In genomic region chr6:34471434-34472110, GRCm38 (mm10) we compare ENCODE assay signal across 18 mouse cellular contexts. TPM values are rescaled to one million over a fixed set of nuclear protein-coding genes. Genes with fewer than 3 reads are reported as not detected.
A peak's percentile ranks its signal among the peaks of the same experiment; 100 is the strongest.
DNase-seq lines count a peak whose midpoint lies in the region; ATAC-seq and TF ChIP-seq lines count a peak whose summit lies in the region.
"Had no signal": no experiment of that assay in that cellular context is flagged by ENCODE, and none has a peak within 500 bp of the region (broad histone marks: within the 10 kb centered on the region; RNA-seq: fewer than 3 reads in every experiment).

No protein-coding gene starts in this region.

- ATAC-seq in heart, embryonic 11.5 days (replicated peaks; ENCODE audit: insufficient number of reproducible peaks, low FRiP score, low TSS enrichment) = peak; percentile 55; the same call in 1 of the 2 replicates
- ATAC-seq: inflammation-experienced regulatory T-cells, adult 6 months; midbrain, embryonic 15.5 days had no signal

- H3K27ac ChIP-seq in heart, embryonic 11.5 days (ENCODE audit: low read depth, low read length) = peak overlapping the region; percentile 73
- H3K27ac ChIP-seq in liver, adult 2 months (replicated peaks; ENCODE audit: insufficient read depth, low read depth, low read length) = no peak overlapping the region
- H3K27ac ChIP-seq in spleen, adult 2 months (ENCODE audit: insufficient read depth, low read length) = peak overlapping the region; percentile 46; the same call in 1 of the 2 replicates
- H3K27ac ChIP-seq: hindbrain, embryonic 10.5 days; kidney, postnatal 0 days; macrophage; midbrain, embryonic 15.5 days; neural tube, embryonic 12.5 days had no signal

- H3K79me2 ChIP-seq in liver, adult 2 months (ENCODE audit: control insufficient read depth, insufficient read depth, low read length) = peaks cover 1% of the 10 kb centered on the region; the same call in 1 of the 2 replicates

- H3K4me2 ChIP-seq in heart, embryonic 11.5 days = no peak overlapping the region
- H3K4me2 ChIP-seq: midbrain, embryonic 15.5 days; neural tube, embryonic 12.5 days had no signal

- no peaks in the 10 kb centered on the region for H3K9me3 ChIP-seq in heart, embryonic 11.5 days (replicated peaks; ENCODE audit: control insufficient read depth, low read length)
- H3K9me3 ChIP-seq: hindbrain, embryonic 10.5 days; midbrain, embryonic 15.5 days; neural tube, embryonic 12.5 days had no signal

- DNase-seq in heart, postnatal 4 days = no peak
- peak; percentile 88 for DNase-seq in c-Kit-negative CD71-positive TER-119-positive erythroid progenitor cells, embryonic 14.5 days (ENCODE audit: low read depth, low spot score)
- peak; percentile 82 for DNase-seq in liver, adult 2 months (ENCODE audit: extremely low read depth, low read depth, low spot score)
- no peak for DNase-seq in spleen, adult 2 months (ENCODE audit: low read depth in 1 of 2, low spot score in 2 of 2)
- no peak for DNase-seq in cerebellum, postnatal 10 days
- DNase-seq in kidney, adult 11 months = no peak
- DNase-seq in left cerebral cortex, adult 18-20 months (ENCODE audit: low spot score in 2 of 2) = no peak
- DNase-seq: adrenal gland, postnatal 10 days; B cell, adult 2 months had no signal

- no peak overlapping the region for H3K9ac ChIP-seq in heart, embryonic 11.5 days (ENCODE audit: low read depth, low read length)
- no peak overlapping the region for H3K9ac ChIP-seq in liver, adult 2 months (ENCODE audit: low read depth, low read length)
- H3K9ac ChIP-seq: midbrain, embryonic 15.5 days; neural tube, embryonic 12.5 days had no signal

- H3K27me3 ChIP-seq in heart, embryonic 11.5 days (ENCODE audit: control insufficient read depth, insufficient read depth, low read length) = no peaks in the 10 kb centered on the region
- H3K27me3 ChIP-seq in liver, adult 2 months (ENCODE audit: control insufficient read depth, insufficient read depth, low read length) = no peaks in the 10 kb centered on the region
- H3K27me3 ChIP-seq in spleen, adult 2 months (ENCODE audit: control insufficient read depth, insufficient read depth, low read length) = no peaks in the 10 kb centered on the region
- H3K27me3 ChIP-seq: midbrain, embryonic 15.5 days; neural tube, embryonic 12.5 days had no signal

- no peak for TF ChIP-seq POLR2A in liver, adult 2 months (IDR thresholded peaks at IDR 0.05; ENCODE audit: extremely low read depth, insufficient read depth, low read length)
- TF ChIP-seq POLR2A in spleen, adult 2 months (IDR thresholded peaks at IDR 0.05; ENCODE audit: low read depth, low read length) = no peak

- 53% methylated on average over 12 of the region's 12 CpGs for WGBS in heart, embryonic 11.5 days (ENCODE audit: insufficient replicate concordance)
- WGBS in liver, adult 2 months = 44% methylated on average over 12 of the region's 12 CpGs
- WGBS in spleen, adult 2 months = 75% methylated on average over 12 of the region's 12 CpGs

- no peak overlapping the region for H3K4me3 ChIP-seq in heart, embryonic 11.5 days (ENCODE audit: low read depth, low read length)
- H3K4me3 ChIP-seq in liver, adult 2 months (ENCODE audit: insufficient read depth, low read depth, low read length) = no peak overlapping the region
- no peak overlapping the region for H3K4me3 ChIP-seq in spleen, adult 2 months (ENCODE audit: extremely low read depth, insufficient read depth, insufficient read length)
- H3K4me3 ChIP-seq: hindbrain, embryonic 10.5 days; midbrain, embryonic 15.5 days; neural tube, embryonic 12.5 days had no signal

- H3K36me3 ChIP-seq in heart, embryonic 11.5 days (ENCODE audit: control insufficient read depth, insufficient read depth, low read length) = no peaks in the 10 kb centered on the region
- no peaks in the 10 kb centered on the region for H3K36me3 ChIP-seq in liver, adult 2 months (ENCODE audit: control insufficient read depth, insufficient read depth, low read length)
- no peaks in the 10 kb centered on the region for H3K36me3 ChIP-seq in spleen, adult 2 months (ENCODE audit: control insufficient read depth, insufficient read depth, low read length)
- H3K36me3 ChIP-seq: hindbrain, embryonic 10.5 days; midbrain, embryonic 15.5 days; neural tube, embryonic 12.5 days had no signal

- H3K4me1 ChIP-seq in heart, embryonic 11.5 days (ENCODE audit: control insufficient read depth, insufficient read depth, low read length) = peaks cover 1% of the 10 kb centered on the region; the same call in 1 of the 2 replicates
- peaks cover 10% of the 10 kb centered on the region for H3K4me1 ChIP-seq in liver, adult 2 months (ENCODE audit: control insufficient read depth, insufficient read depth, low read length)
- no peaks in the 10 kb centered on the region; the same call in 1 of the 2 replicates for H3K4me1 ChIP-seq in spleen, adult 2 months (ENCODE audit: control insufficient read depth, insufficient read depth, insufficient read length)

- no peak for TF ChIP-seq CTCF in liver, adult 2 months (IDR thresholded peaks at IDR 0.05; ENCODE audit: low read depth, low read length)
- no peak for TF ChIP-seq CTCF in spleen, adult 2 months (IDR thresholded peaks at IDR 0.05; ENCODE audit: extremely low read depth, insufficient read depth, insufficient read length, insufficient replicate concordance)

RNA-seq across cellular contexts. Expression of gene Bpgm, which starts 4.4 kb away (rescaled TPM):
- polyA plus RNA-seq in heart, embryonic 11.5 days (2014; fragmentation: Nextera tagmentation; extraction: Ambion mirVana) = 57.6 and 58.8 TPM in 2 replicates
- 10 to 100 TPM; 45.1 to 88.0 TPM for total RNA-seq in heart, postnatal 4 days (2021)
- total RNA-seq in liver, adult 2 months (2014; rRNA removed) = 7.8 and 9.1 TPM in 2 replicates
- polyA plus RNA-seq in liver, adult 2 months (2012; rRNA removed) = 7.0 and 7.1 TPM in 2 replicates
- polyA plus RNA-seq in spleen, adult 2 months (2012; rRNA removed) = 70.6 and 158 TPM in 2 replicates
- 10 to 100 TPM; 58.5 to 66.9 TPM for total RNA-seq in left cerebral cortex, adult 18-20 months (2021)

RNA-seq across cellular contexts. Expression of gene Akr1b7, which starts 59.4 kb away (rescaled TPM):
- polyA plus RNA-seq in heart, embryonic 11.5 days (2014; fragmentation: Nextera tagmentation; extraction: Ambion mirVana) = 0.44 TPM in 1 of 2 replicates, not detected in the other
- not detected for total RNA-seq in heart, postnatal 4 days (2021)
- total RNA-seq in liver, adult 2 months (2014; rRNA removed) = 6.4 and 13.9 TPM in 2 replicates
- polyA plus RNA-seq in liver, adult 2 months (2012; rRNA removed) = 0.27 and 1.1 TPM in 2 replicates
- polyA plus RNA-seq in spleen, adult 2 months (2012; rRNA removed) = 1.4 TPM in 2 replicates
- total RNA-seq in left cerebral cortex, adult 18-20 months (2021) = not detected
- total RNA-seq: granulocyte monocyte progenitor cell, adult 5-6 weeks; layer of hippocampus, postnatal 10 days had no signal
- polyA plus RNA-seq: hindbrain, embryonic 10.5 days; inflammation-experienced regulatory T-cells, adult 6 months; macrophage; midbrain, embryonic 15.5 days; neural tube, embryonic 12.5 days had no signal

Comparison
In these comparisons a context has a peak if more than half of its experiments do, and no peak if none do; other contexts are left out.
1. DNase-seq: peak in c-Kit-negative CD71-positive TER-119-positive erythroid progenitor cells, embryonic 14.5 days (single experiment) and liver, adult 2 months (single experiment); none in heart, postnatal 4 days (single experiment), spleen, adult 2 months (0 of 2), cerebellum, postnatal 10 days (0 of 2), kidney, adult 11 months (single experiment) and left cerebral cortex, adult 18-20 months (0 of 2).